Comparison of ENCODE assay signal across 17 mouse cellular contexts in the genomic region with DNA sequence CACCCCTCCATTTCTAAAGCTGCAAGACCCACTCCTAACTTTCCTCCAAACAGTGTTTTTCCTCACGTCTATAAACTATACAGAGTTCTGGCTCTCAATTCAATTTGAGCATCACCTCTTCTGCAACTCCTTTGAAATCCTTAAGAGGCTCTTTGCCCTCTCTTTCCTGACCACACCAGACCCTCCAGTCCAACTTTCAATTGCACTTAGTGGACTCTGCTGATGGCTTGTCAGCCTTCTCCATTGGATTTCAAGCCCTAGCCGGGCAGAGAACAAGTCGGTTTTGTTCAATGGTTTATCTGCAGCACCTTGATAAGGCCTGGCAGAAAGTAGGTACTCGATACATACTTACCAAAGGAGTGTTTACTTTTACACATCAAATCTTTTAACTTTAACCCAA.
"Had no signal": no experiment of that assay in that cellular context is flagged by ENCODE, and none has a peak within 500 bp of the region (broad histone marks: within the 10 kb centered on the region; RNA-seq: fewer than 3 reads in every experiment).

No protein-coding gene starts in this region.

- DNase-seq: liver; liver, embryonic 13.5 days; liver, postnatal 0 days; right cerebral cortex, postnatal 14 days; thymus, adult 2 months; thymus, postnatal 25 days; thymus, postnatal 4 days had no signal

- H3K36me3 ChIP-seq: liver, embryonic 13.5 days; liver, embryonic 15.5 days; midbrain, embryonic 13.5 days; midbrain, embryonic 15.5 days; neural tube, embryonic 12.5 days; stomach, embryonic 15.5 days had no signal

- H3K9me3 ChIP-seq: liver, embryonic 13.5 days; liver, embryonic 15.5 days; megakaryocyte, embryonic 14.5 days; midbrain, embryonic 13.5 days; midbrain, embryonic 15.5 days; neural tube, embryonic 12.5 days; stomach, embryonic 15.5 days had no signal

- H3K4me1 ChIP-seq: liver, embryonic 13.5 days; liver, embryonic 15.5 days; megakaryocyte, embryonic 14.5 days; midbrain, embryonic 13.5 days; midbrain, embryonic 15.5 days; neural tube, embryonic 12.5 days; stomach, embryonic 15.5 days had no signal

- H3K9ac ChIP-seq: liver, embryonic 13.5 days; liver, embryonic 15.5 days; liver, postnatal 0 days; midbrain, embryonic 13.5 days; midbrain, embryonic 15.5 days; neural tube, embryonic 12.5 days; stomach, embryonic 15.5 days had no signal

- H3K27me3 ChIP-seq: liver, embryonic 13.5 days; liver, embryonic 15.5 days; megakaryocyte, embryonic 14.5 days; midbrain, embryonic 13.5 days; midbrain, embryonic 15.5 days; neural tube, embryonic 12.5 days; stomach, embryonic 15.5 days had no signal

- ATAC-seq: liver, postnatal 0 days; midbrain, embryonic 13.5 days; midbrain, embryonic 15.5 days had no signal

- H3K4me2 ChIP-seq: liver, embryonic 11.5 days; liver, embryonic 13.5 days; liver, embryonic 15.5 days; midbrain, embryonic 11.5 days; midbrain, embryonic 13.5 days; midbrain, embryonic 15.5 days; neural tube, embryonic 12.5 days; stomach, embryonic 15.5 days had no signal

- H3K27ac ChIP-seq: liver, embryonic 13.5 days; liver, embryonic 15.5 days; macrophage; midbrain, embryonic 13.5 days; midbrain, embryonic 15.5 days; neural tube, embryonic 12.5 days; stomach, embryonic 15.5 days; stomach, postnatal 0 days had no signal

- H3K4me3 ChIP-seq: liver, embryonic 13.5 days; liver, embryonic 15.5 days; megakaryocyte, embryonic 14.5 days; midbrain, embryonic 13.5 days; midbrain, embryonic 15.5 days; neural tube, embryonic 12.5 days; stomach, embryonic 15.5 days had no signal
